Mouse (Mus musculus) left cerebral cortex, adult 18-20 months (tissue): Measurements from ENCODE around the gene Mep1a. TPM values are rescaled to one million over a fixed set of nuclear protein-coding genes. Genes with fewer than 3 reads are reported as not detected.

Experiments used
- DNase-seq, 2 experiments: peaks; one replicate each; pipeline ENCODE4 v3.0.0; 2021 to 2022; ENCODE audit warnings: low spot score in 2 of 2, mixed read lengths in 1 of 2
- total RNA-seq, 2 experiments: library from RNA; stranded (reverse); gene quantifications; 2 replicates each; pipeline ENCODE4 v1.2.3; 2021

Gene Mep1a
- total RNA-seq, 2 experiments from 2014 or later = not detected

- DNase-seq = no peak
Measured at GRCm38 (mm10) chr17:43485982-43486381, 16.6 kb downstream of the Mep1a start.

DNA sequence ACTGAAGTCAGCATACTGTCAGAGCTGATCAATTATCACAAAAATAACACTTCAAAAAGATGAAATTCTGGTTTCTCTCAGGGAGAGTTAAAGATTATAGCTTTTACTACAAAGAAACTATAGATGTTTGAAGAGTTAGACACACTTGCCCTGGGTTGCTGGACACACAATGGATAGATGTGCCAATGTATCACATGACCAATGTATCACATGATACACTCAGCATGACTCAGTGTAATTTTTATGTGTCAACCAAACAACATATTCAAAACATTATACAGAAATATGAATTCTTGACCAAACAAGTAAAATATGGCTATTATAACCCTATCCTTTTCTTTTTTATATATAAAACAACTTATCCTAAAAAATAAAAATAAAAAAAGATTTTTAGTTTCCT lies 25.0 kb downstream of the Mep1a start:
- no peak for DNase-seq

DNA sequence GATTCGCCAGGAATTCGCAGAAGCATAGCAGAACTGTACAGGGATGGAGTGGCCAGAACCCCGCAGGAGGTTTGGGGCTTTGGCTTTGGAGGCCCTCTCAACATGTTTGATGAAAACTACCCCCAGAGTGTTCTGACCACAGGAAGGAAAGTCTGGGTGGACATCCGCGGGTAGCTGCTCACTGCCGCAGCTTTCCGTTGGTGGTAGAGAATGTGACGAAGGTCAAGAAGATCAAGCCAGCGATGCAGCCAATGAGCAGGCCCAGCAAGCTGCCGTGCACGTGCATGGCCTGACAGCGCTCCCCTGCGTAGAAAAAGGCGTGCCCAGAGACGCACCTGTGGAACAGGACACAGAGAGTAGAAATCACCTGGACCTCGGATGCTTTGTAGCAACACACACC lies 27.8 kb downstream of the Mep1a start:
- no peak for DNase-seq

DNA sequence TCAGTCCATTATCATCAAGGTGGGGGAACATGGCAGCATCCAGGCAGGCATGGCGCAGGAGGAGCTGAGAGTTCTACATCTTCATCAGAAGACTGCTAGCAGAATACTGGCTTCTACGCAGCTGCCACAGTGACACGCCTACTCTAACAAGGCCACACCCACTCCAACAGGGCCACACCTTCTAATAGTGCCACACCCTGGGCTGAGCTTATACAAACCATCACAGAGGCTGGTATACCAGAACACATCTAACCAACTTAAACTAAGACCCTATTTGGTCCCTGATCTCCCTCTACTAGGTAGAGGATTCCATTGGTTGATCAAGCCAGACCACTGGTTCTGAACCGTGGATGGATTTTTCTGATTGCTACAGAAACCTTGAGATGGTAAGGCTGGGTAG lies 30.1 kb downstream of the Mep1a start:
- DNase-seq = no peak

- DNase-seq = no peak
Measured at GRCm38 (mm10) chr17:43470039-43470438, 32.6 kb downstream of the Mep1a start.

GRCm38 (mm10) chr17:43460245-43461181 lies 42.1 kb downstream of the Mep1a start:
- DNase-seq = peak; percentile 44 to 70

GRCm38 (mm10) chr17:43459737-43460230 lies 42.8 kb downstream of the Mep1a start:
- DNase-seq = no peak

GRCm38 (mm10) chr17:43458598-43458997 lies 44.0 kb downstream of the Mep1a start:
- peak; percentile 61 to 79 for DNase-seq

DNA sequence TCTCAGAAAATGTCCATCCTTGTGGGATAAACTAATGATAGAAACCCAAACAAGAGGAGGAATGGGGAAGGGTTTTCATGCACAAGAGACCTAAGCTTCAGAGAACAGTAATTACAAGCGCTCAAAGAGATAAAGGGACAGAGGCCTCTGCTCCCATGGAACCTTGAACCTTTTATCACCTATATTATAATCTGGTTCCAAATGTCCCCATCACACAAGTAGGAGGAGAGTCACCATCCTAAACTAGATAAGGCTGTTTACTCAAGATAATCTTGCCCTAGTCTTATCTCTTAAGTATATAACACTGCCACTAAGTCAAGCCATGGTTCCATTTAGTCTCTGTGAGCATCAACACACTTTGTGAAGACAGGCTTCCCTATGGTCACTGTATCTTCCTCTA lies 51.4 kb downstream of the Mep1a start:
- DNase-seq = no peak

GRCm38 (mm10) chr17:43434485-43434884 lies 68.1 kb downstream of the Mep1a start:
- DNase-seq = no peak

- no peak for DNase-seq
Measured at GRCm38 (mm10) chr17:43431692-43432091, 70.9 kb downstream of the Mep1a start.

Other genes with a start within 250 kb of the Mep1a start
- gene Adgrf1, start 232.5 kb downstream of the Mep1a start, total RNA-seq = not detected
- gene Adgrf5, start 142.4 kb downstream of the Mep1a start, total RNA-seq = 10 to 100 TPM; 28.4 to 28.8 TPM
- under 1 TPM in 1 of 2 experiments, not detected in 1; 0.35 TPM for gene Ankrd66, start 40.8 kb upstream of the Mep1a start, total RNA-seq
- 10 to 100 TPM; 83.5 to 85.2 TPM for gene Pla2g7, start 65.3 kb upstream of the Mep1a start, total RNA-seq
- gene Tdrd6, start 127.5 kb upstream of the Mep1a start, total RNA-seq = under 1 TPM; 0.56 to 0.84 TPM
- gene Slc25a27, start 164.4 kb upstream of the Mep1a start, total RNA-seq = 10 to 100 TPM; 43.1 to 44.8 TPM
- 1 to 10 TPM; 1.8 to 3.4 TPM for gene Cyp39a1, start 164.6 kb upstream of the Mep1a start, total RNA-seq